Mouse (Mus musculus): ENCODE measurements around the gene Iffo2. TPM values are rescaled to one million over a fixed set of nuclear protein-coding genes. Genes with fewer than 3 reads are reported as not detected.

The Iffo2 gene
- total and polyA plus RNA-seq, 3 experiments, result 1.3 to 2.7 TPM; not detected in 1

DNA sequence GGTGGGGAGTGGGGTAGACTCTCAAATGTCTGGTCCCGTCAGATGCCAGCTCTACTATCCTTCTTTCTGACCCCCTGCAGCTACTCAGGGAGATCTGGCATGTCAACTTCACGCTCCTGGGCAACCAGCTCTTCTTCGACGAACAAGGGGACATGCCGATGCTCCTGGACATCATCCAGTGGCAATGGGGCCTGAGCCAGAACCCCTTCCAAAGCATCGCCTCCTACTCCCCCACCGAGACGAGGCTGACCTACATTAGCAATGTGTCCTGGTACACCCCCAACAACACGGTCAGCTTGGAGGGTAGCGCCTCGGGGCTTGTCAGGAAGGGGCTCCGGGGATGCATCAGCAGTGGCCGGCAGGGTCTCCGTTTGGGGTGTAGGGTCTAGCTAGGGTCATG, 131.5 kb downstream of the Iffo2 start:
- Histone ChIP-seq H3K27me3 (ENCODE audit: control insufficient read depth in 1 of 2, insufficient read depth in 2 of 2, low read length in 2 of 2) (no peaks in the 10 kb centered on the region), H3K27ac (ENCODE audit: control insufficient read depth, low read depth, low read length) (no peak overlapping the region), H3K36me3 (ENCODE audit: control insufficient read depth in 1 of 2, insufficient read depth in 2 of 2, low read length in 2 of 2) (no peaks in the 10 kb centered on the region), H3K79me2 (ENCODE audit: control insufficient read depth, insufficient read depth, low read length, poor library complexity) (no peaks in the 10 kb centered on the region), H3K9ac (ENCODE audit: control insufficient read depth, low read depth, low read length, poor library complexity, severe bottlenecking) (no peak overlapping the region), H3K4me3 (ENCODE audit: control insufficient read depth in 1 of 2, insufficient read depth in 1 of 2, low read depth in 2 of 2, low read length in 2 of 2) (no peak overlapping the region), H3K4me1 (ENCODE audit: control insufficient read depth in 1 of 2, insufficient read depth in 2 of 2, low read length in 2 of 2) (no peaks in the 10 kb centered on the region), H3K9me3 (replicated peaks; ENCODE audit: insufficient read depth, low read length) (no peaks in the 10 kb centered on the region)
- no peak for DNase-seq (ENCODE audit: low read depth, low spot score)
- TF ChIP-seq TBP (IDR thresholded peaks at IDR 0.05; ENCODE audit: low read depth, low read length) (no peak), ETS1 (IDR thresholded peaks at IDR 0.05; ENCODE audit: low read depth, low read length) (no peak), BHLHE40 (IDR thresholded peaks at IDR 0.05; ENCODE audit: borderline replicate concordance, low read depth, low read length) (no peak), KAT2A (conservative IDR thresholded peaks at IDR 0.05; ENCODE audit: low read depth, low read length) (no peak), ZMIZ1 (IDR thresholded peaks at IDR 0.05; ENCODE audit: low read depth, low read length) (no peak), RCOR1 (IDR thresholded peaks at IDR 0.05; ENCODE audit: low read depth, low read length) (no peak), MAFK (IDR thresholded peaks at IDR 0.05; ENCODE audit: borderline replicate concordance, low read depth, low read length) (no peak), USF2 (IDR thresholded peaks at IDR 0.05; ENCODE audit: borderline replicate concordance in 1 of 2, insufficient read depth in 1 of 2, low read depth in 1 of 2, low read length in 2 of 2) (no peak), MYB (IDR thresholded peaks at IDR 0.05; ENCODE audit: low read depth, low read length) (no peak), SMC3 (IDR thresholded peaks at IDR 0.05; ENCODE audit: low read depth, low read length) (no peak), EP300 (IDR thresholded peaks at IDR 0.05; ENCODE audit: low read depth in 1 of 2, low read length in 2 of 2) (no peak), MXI1 (IDR thresholded peaks at IDR 0.05; ENCODE audit: low read depth, low read length) (no peak)

DNA sequence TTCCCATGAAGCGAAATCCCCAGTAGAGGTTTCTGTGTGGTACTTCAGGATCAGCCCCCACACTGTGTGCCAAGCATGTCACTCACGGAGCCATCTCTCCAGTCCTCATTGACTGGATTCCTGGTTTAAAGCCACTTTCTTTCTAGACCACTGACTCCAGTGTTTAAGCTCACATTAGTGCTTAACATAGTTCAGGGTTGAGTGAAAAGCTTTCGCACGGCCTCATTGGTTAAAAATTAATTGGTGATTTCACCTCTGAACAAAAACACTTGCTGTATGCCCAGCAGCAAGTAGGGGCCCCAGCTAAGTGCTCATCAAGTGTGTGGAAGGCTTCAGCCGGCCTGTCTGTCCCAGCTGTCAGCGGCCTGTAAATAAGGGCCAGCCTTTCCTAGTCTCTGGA, 137.3 kb downstream of the Iffo2 start:
- H3K4me3 ChIP-seq (ENCODE audit: control insufficient read depth in 1 of 2, insufficient read depth in 1 of 2, low read depth in 2 of 2, low read length in 2 of 2), result no peak overlapping the region
- H3K27ac ChIP-seq (ENCODE audit: control insufficient read depth, low read depth, low read length), result no peak overlapping the region
- H3K9me3 ChIP-seq (replicated peaks; ENCODE audit: insufficient read depth, low read length), result no peaks in the 10 kb centered on the region
- H3K27me3 ChIP-seq (ENCODE audit: control insufficient read depth in 1 of 2, insufficient read depth in 2 of 2, low read length in 2 of 2), result no peaks in the 10 kb centered on the region
- no peak overlapping the region for H3K9ac ChIP-seq (ENCODE audit: control insufficient read depth, low read depth, low read length, poor library complexity, severe bottlenecking)
- DNase-seq (ENCODE audit: low read depth, low spot score), result no peak
- no peaks in the 10 kb centered on the region for H3K36me3 ChIP-seq (ENCODE audit: control insufficient read depth in 1 of 2, insufficient read depth in 2 of 2, low read length in 2 of 2)
- no peak for TF ChIP-seq ETS1 (IDR thresholded peaks at IDR 0.05; ENCODE audit: low read depth, low read length)
- TF ChIP-seq MAFK (IDR thresholded peaks at IDR 0.05; ENCODE audit: borderline replicate concordance, low read depth, low read length), result no peak
- no peak for TF ChIP-seq EP300 (IDR thresholded peaks at IDR 0.05; ENCODE audit: low read depth in 1 of 2, low read length in 2 of 2)
- TF ChIP-seq POLR2AphosphoS2 (IDR thresholded peaks at IDR 0.05; ENCODE audit: low read length), result no peak
- TF ChIP-seq MXI1 (IDR thresholded peaks at IDR 0.05; ENCODE audit: low read depth, low read length), result no peak
- TF ChIP-seq ZKSCAN1 (IDR thresholded peaks at IDR 0.05; ENCODE audit: low read depth, low read length), result no peak
- no peak for TF ChIP-seq ELF1 (IDR thresholded peaks at IDR 0.05; ENCODE audit: low read depth, low read length)
- no peak for TF ChIP-seq MYB (IDR thresholded peaks at IDR 0.05; ENCODE audit: low read depth, low read length)
- TF ChIP-seq USF2 (IDR thresholded peaks at IDR 0.05; ENCODE audit: borderline replicate concordance in 1 of 2, insufficient read depth in 1 of 2, low read depth in 1 of 2, low read length in 2 of 2), result no peak
- TF ChIP-seq TCF12 (IDR thresholded peaks at IDR 0.05; ENCODE audit: low read depth, low read length), result no peak
- no peak for TF ChIP-seq SMC3 (IDR thresholded peaks at IDR 0.05; ENCODE audit: low read depth, low read length)
- TF ChIP-seq TAL1 (IDR thresholded peaks at IDR 0.05; ENCODE audit: low read length), result no peak
- no peak for TF ChIP-seq ZMIZ1 (IDR thresholded peaks at IDR 0.05; ENCODE audit: low read depth, low read length)
- no peak for TF ChIP-seq MAX (IDR thresholded peaks at IDR 0.05; ENCODE audit: low read length)
- no peak for TF ChIP-seq MAZ (IDR thresholded peaks at IDR 0.05; ENCODE audit: low read depth, low read length)
- no peak for TF ChIP-seq NELFE (IDR thresholded peaks at IDR 0.05; ENCODE audit: low read depth, low read length)
- no peak for TF ChIP-seq TBP (IDR thresholded peaks at IDR 0.05; ENCODE audit: low read depth, low read length)
- H3K4me1 ChIP-seq (ENCODE audit: control insufficient read depth in 1 of 2, insufficient read depth in 2 of 2, low read length in 2 of 2), result no peaks in the 10 kb centered on the region
- H3K79me2 ChIP-seq (ENCODE audit: control insufficient read depth, insufficient read depth, low read length, poor library complexity), result no peaks in the 10 kb centered on the region
